Mouse (Mus musculus) left cerebral cortex, postnatal 10 days (tissue): Measurements from ENCODE around the gene Mpv17. TPM values are rescaled to one million over a fixed set of nuclear protein-coding genes. Genes with fewer than 3 reads are reported as not detected.

Source experiments
- DNase-seq, 2 experiments: peaks; one replicate each; pipeline ENCODE4 v3.0.0; 2021 to 2022; ENCODE audit warnings: low spot score in 2 of 2, mixed read lengths in 1 of 2; ENCODE audit errors: extremely low spot score in 1 of 2
- intact Hi-C: fragments of 180-260 bp; cut with DNase I; formaldehyde crosslinking; loops from one replicate; pipeline ENCODE4 v1.15.1; 2025
- total RNA-seq, 2 experiments: library from RNA; stranded (reverse); gene quantifications; 2 replicates each; pipeline ENCODE4 v1.2.3; 2021

Mpv17 gene
- total RNA-seq, 2 experiments from 2014 or later: 35.7 to 36.2 TPM

DNA sequence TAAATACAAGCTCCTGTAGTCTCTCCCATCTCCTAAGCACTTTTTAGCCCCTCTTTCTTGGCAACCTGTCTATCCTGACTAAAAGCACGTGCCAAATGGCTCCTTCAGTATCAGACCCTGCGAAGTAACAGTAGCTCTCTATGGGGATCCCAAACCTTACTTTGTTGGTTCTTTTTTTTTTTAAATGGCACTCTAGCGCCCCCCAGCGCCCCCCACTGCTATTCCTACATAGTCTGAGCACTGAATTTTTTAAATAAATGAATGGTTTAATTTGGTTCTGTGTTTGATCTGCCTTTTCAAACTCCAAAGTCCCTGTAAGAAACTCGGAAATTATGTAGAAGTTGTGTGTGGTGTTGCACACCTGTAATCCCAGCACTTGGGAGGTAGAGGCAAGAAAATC, 28.0 kb downstream of the Mpv17 start:
- no peak for DNase-seq
- intact Hi-C loops: no loop called here

DNA sequence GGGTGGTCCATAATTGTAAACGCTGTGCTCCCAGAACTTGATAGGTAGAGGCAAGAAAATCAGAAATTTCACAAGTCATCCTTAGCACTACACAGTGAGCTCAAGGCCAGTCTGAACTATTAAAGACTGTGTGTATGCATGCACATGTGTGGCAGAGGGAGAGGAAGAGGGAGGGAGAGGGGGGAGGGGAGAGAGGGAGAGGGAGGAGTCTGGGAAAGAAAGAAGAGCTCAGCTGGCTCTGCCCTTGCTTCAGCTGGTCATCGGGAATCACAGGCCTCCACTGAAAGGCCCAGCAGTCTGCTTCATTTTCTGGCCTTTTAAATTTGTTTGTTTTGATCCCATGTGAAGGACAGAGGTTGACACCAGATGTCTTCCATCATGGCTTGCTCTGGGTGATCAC, 30.6 kb downstream of the Mpv17 start:
- intact Hi-C loops: no loop called here
- no peak for DNase-seq

DNA sequence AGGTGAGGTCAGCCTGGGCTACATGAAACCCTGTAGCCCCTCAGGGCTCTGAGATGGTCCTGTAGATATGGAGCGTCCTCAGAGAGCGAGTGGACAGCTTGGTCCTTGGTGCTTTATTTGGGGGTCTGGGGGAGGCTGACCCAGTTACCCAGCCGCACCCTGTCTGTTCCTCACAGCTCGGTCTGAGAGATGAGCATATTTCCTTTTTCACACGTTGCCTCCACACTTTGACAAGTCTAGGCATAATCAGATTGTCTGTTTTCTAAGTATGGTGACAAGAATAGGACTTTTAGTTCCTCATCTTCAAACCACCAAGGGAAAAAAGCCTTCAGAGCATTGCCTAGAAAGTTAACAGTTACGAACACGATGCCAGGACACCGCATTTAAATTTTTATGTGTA, 32.9 kb downstream of the Mpv17 start:
- intact Hi-C loops: no loop called here
- DNase-seq: peak in 1 of 2 experiments; percentile 50

DNA sequence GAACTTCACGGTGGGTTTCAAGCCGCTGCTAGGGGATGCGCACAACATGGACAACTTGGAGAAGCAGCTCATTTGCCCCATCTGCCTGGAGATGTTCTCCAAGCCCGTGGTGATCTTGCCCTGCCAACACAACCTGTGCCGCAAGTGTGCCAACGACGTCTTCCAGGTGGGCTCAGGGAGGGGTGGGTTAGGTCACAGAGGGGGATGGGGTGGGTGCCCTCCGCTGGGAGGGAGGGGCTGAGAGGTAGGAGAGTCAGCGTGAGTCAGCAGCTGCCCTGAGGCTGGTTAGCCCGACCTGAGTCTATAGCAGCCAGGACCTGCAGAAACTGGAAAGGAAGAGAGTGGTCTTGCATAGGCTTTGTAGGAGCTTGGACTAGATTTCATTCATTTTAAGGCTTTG, 37.1 kb downstream of the Mpv17 start:
- no peak for DNase-seq
- intact Hi-C loops: no loop called here

DNA sequence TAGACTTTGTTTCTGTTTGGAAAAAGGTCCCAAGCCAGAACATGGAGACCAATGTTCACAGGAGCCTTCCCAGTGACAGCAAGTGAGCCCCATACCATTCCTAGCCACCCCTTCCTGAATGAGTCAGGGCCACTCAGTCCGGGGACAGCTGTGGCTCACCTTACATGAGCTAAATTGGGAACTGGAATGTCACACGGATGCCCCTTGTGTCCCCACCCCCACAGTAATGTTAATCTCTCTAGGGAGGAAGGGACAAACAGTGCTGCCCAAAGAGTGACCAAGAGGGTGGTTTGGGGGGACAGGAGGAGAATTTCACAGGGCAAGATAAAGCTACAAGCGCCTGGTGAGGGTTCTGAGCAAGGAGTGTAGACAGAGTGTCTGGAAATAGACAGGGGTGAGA, 37.7 kb downstream of the Mpv17 start, which contains the start of gene Trim54:
Gene Trim54, plus strand, starts transcription at position 359 of the 400 bp plus-strand sequence.
- no peak for DNase-seq
- intact Hi-C loops: no loop called here

DNA sequence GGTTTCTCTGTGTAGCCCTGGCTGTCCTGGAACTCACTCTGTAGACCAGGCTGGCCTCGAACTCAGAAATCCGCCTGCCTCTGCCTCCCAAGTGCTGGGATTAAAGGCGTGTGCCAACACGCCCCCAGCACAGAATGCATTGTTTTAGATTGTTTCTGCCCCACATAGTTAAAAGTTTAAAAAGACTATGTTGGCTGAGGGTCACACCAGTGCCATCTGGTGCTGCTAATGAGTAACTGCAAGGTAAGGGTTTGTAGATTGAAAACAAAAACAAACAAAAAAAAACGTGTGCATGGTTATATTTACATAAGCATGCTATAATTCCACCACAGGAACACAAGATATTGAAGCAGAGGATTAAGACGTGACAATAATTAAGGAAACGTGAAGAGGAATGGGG, 43.3 kb downstream of the Mpv17 start:
- intact Hi-C loops: no loop called here
- DNase-seq: no peak

DNA sequence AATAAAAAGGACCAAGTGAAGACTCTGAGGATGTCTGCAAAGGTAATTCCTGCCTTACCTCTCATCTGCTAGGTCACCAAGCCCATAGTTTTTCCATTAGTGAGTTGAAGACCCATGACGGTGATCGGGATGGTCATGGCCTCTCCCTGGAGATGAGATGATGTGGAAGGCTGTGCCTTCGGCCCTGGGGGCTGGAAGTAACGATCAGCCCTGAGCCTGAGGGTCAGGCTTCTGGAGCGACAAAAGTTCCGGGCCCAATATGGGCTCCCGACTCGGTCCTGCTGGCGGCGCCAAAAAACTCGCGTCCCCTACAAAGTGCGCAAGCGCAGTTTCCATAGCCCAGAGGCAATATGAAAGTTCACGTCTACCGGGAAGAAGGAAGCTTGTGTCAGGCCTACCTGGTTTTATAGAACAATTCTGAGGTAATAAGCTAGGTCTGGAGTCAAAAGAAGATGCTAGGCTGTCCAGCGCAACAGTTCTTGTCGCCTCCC, 46.0 kb downstream of the Mpv17 start, which contains the start of gene Slc30a3:
Gene Slc30a3, minus strand, starts transcription at position 238 of the 491 bp plus-strand sequence.
- DNase-seq: no peak
- intact Hi-C loops: no loop called here

DNA sequence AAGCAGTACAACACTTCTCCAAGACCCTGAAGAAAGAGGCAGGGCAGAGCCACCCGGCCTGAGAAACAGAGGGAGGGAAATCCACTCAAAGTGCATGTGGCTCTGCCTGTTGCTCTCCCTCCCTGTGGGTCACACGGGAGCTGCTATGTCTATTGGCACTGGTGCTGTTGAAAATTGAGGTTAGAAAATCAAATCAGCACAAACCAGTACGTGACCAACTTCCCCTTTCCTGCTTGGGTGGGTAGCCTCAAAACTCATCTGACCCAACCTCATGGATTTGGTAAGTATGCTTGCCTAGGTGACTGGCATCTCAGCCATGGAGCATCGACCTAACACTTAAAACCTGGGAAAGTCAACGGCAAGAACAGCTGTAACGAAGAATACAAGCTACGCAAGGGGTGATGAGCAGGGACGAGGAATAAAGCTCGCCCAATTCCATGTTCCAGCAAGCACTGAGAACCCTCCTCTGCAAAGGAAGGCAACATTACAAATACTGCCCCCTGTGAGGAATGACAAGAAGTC, 48.2 kb downstream of the Mpv17 start, which contains the start of gene Dnajc5g:
Gene Dnajc5g, plus strand, starts transcription at position 472 of the 522 bp plus-strand sequence.
- DNase-seq: no peak
- intact Hi-C loops: no loop called here

DNA sequence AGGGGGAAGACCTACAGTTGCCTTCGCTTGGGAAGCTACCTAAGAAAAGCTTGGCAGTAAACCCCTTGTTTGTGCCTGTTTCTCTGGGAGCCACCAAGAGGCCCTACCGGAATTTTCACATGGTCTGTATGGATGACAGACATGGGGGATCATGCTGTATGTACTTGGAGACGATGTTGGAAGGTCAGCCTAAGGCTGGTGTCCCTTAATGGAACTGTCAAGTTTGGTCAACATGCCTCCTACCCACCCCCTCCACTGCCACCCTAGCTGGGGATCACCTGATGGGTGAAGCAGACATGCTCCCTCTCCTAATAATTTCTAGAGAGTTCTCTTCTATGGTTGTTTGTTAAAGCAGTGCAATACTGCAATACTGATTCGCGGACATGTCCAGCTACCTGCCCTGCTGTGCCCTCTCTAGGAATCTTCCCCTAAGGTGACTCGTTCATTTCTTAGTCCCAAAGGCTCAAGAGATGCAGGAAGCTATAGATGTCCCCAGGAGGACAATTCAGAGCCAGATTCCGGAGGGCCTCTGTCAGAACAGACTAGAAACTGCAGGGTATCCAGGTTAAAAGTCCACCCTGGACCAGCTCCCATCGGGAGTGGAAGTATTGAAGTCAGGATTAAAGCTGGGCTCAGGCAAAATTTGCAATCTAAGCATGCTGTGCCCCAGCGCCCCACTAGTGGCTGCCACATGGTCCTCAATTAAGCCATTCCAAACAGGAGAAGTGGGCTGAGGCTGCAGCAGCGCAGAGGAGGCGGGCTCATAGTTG, 58.2 kb downstream of the Mpv17 start:
- DNase-seq: no peak
- intact Hi-C loops: no loop called here

DNA sequence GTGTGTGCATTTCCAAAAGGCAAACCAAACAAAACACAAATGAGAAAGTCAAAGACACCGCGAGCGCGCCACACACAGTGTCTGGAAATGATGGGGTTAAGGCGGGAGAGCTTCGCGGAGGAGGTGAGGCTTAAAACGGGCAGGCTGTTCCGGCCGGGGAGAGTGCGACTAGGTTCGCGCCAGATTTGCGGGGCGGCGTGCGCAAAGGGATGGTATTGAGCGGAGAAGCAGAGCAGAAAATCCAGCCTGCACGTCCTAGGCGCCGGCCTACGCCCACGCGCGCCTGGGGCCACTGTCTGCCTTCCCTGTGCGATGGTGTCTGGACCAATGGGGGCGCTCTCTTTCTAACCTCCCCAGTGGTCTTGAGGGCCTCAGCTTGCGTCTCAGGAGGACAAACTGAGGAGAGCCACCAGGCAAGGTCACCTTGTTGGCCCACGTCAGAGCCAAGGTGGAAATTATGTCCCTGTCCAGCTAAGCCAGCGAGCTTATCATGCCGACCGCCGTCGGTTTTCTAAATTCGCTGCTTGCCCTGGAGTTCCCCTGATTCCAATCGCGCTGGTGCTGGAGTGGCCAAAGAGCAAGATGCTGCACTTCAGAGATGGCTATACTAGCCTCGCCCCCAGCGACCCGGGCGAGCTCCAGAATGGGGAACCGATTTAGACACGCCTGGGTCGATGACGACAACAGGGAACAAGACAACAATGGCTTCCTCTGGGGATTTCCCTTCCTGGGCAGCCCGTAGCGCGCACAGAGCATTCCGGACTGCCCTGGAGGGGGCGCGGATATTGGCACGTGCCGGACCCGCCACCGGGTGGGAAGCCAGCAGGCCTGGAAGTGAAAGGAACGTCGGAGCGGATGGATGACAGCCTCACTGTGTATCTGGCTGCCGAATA, 59.0 kb downstream of the Mpv17 start:
- intact Hi-C loops: no loop called here
- peak in 1 of 2 experiments; percentile 75 for DNase-seq

DNA sequence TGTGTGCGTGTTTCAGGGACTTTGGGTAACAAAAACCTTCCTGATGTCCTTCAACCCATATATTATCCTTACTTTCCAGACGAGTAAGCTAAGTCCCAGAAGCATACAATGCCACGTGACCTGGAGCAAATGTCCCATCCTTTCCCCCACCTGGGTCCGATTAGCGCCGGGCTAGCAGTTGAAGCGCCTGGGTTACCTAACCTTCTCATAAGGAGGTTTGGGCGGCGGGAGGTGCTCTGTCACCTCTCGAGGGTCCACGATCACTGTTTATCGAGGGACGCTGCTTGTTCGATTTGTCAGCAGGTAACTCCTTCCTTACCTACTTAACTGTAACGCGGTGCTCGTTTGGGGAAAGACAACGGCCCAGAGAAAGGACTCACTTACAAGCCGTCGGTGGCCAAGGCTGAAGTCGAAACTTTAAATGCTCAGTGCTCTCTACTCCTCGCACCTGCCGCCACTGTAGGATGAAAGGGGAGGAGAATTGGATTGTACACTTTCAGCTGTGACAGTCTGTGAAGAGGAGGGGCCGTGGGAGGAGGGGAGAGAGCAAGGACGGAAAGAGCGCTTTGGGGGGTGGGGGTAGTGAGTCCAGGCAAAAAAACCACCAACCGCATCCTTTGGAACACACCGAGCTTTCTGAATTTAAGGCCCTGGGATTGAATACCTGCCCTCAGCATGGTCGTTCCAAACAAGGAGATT, 59.8 kb downstream of the Mpv17 start:
- no peak for DNase-seq
- intact Hi-C loops: no loop called here

DNA sequence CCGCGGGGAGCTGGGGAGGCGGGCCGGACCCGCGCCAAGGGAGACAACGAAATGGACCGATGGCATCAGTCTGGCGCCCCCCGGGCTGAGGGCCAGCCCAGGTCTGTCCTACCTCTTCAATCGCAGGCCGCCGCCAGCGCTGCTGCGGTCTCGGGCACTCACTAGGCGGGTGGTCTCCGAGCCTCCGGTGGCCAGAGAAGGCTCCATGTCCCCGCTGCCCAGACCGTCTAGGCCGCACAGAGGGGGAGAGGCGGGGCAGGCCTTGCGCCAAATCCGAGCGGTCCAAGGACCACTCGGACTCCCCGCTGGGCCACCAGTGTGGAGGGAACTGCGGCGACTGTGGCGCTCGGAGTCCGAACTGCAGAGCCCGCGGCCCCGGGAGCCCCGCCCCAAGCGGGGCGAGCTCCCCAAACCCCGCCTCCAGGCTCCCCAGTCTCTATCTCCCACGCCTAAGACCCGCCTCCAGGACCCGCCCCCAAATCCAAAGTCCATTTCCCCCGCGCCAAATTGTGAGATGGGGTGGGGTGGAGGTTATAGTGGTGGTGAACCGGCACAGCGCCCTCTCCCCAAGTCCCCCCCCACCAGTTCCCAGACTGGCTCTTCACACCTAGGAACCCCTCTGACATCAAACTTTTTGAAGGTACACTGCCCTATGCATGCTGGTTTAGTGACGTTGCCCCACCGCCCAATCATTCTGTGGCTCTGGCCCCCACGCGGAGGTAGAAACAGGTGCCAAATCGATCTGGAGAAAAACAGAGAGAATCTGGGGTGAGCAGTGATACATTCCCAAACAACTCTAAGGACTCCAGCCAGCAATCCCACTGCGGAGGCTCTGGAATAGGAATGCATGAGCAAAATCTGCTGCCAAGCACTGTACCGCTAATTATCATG, 60.7 kb downstream of the Mpv17 start:
- intact Hi-C loops: no loop called here

DNA sequence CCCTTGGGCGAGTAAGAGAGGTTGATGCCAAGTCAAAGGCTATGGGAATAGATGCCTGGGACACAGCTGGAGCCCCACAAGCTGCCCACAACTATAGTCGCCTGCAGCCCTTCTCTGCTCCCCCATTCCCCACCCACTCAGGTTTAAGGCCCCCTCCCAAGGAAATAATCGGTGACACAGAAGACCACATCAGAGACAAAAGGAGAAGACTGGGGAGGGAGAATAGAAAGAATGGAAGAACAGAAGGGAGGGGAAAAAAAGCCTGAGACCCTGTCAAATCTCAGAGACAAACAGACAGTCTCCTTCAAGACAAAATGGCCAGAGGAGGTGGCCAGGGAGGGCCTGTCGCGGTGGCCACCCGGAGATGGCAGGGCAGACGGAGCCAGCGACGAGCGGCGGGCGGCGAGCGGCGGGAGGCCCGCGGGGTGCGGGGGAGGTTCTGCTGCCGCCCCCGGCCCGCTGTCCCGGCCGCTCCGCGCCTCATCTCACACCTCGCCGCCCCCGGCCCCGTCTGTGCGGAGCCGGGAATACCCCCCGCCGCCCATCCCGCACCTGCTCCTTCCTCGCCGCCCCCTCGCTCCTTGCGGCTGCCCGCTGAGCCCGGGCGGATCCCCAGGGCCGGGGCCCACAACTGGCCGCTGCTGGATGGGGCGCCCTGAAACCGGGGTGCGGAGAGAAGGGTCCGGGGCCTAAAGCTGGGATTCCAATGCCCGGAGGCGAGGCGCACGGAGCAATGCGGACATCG, 61.6 kb downstream of the Mpv17 start:
- peak in 1 of 2 experiments; percentile 80 for DNase-seq
- intact Hi-C loops: no loop called here

More for the DNA sequence above, 60.7 kb downstream of the Mpv17 start:
- peak; percentile 45 to 76 for DNase-seq
